Mouse (Mus musculus) lung, adult 18-20 months (tissue): ENCODE measurements at regions not wholly inside any gene's neighbourhood (a gene's known extent, or its start where the extent isn't known, plus 50 kb on each side); places are given as distances from the start of the nearest gene placed in this dataset.

Source experiments
- DNase-seq, 2 experiments: peaks; one replicate each; pipeline ENCODE4 v3.0.0; 2022; ENCODE audit warnings: mixed read lengths in 2 of 2

GRCm38 (mm10) chrX:144234457-144234856, 81.0 kb downstream of the A730046J19Rik start:
- DNase-seq, result peak in 1 of 2 experiments; percentile 1

- no peak for DNase-seq
These were observed 51.7 kb upstream of the Alg13 start for GRCm38 (mm10) chrX:144265934-144266333.
